Mouse (Mus musculus) liver, postnatal 0 days (tissue): Measurements from ENCODE around the gene Adrb1. TPM values are rescaled to one million over a fixed set of nuclear protein-coding genes. Genes with fewer than 3 reads are reported as not detected.

Source experiments
- ATAC-seq: fragments of 200-750 bp; cut with Nextera tagmentation; 2 replicates; pipeline ENCODE4 v1.8.0; 2017; ENCODE audit warnings: mild to moderate bottlenecking, moderate library complexity
- DNase-seq: peaks from one replicate; pipeline ENCODE4 v3.0.0-alpha.2; 2016
- H3K27ac ChIP-seq: fragments of 300-500 bp; sonication (generic); 2 replicates; pipeline ENCODE4 v1.5.1; 2014; ENCODE audit warnings: antibody characterized with exemption, moderate library complexity, mild to moderate bottlenecking, low read depth
- H3K27me3 ChIP-seq: fragments of 300-500 bp; sonication (generic); 2 replicates; pipeline ENCODE4 v1.6.1; 2014; ENCODE audit warnings: low read length, control low read depth, mixed read lengths; ENCODE audit not compliant: insufficient read depth
- H3K36me3 ChIP-seq: fragments of 300-500 bp; sonication (generic); replicated peaks from 2 replicates; pipeline ENCODE4 v1.6.1; 2014; ENCODE audit warnings: mild to moderate bottlenecking, control low read depth, low read length, moderate library complexity, mixed read lengths; ENCODE audit not compliant: insufficient read depth
- H3K4me1 ChIP-seq: fragments of 300-500 bp; sonication (generic); 2 replicates; pipeline ENCODE4 v1.6.1; 2014; ENCODE audit warnings: antibody characterized with exemption, mild to moderate bottlenecking, control low read depth; ENCODE audit not compliant: insufficient read depth
- H3K4me2 ChIP-seq: fragments of 300-500 bp; sonication (generic); 2 replicates; pipeline ENCODE4 v1.6.1; 2014; ENCODE audit warnings: low read depth, mild to moderate bottlenecking, low read length, moderate library complexity, mixed read lengths
- H3K4me3 ChIP-seq: fragments of 300-500 bp; sonication (generic); 2 replicates; pipeline ENCODE4 v1.5.1; 2014; ENCODE audit warnings: low read depth, low read length
- H3K9ac ChIP-seq: fragments of 300-500 bp; sonication (generic); replicated peaks from 2 replicates; pipeline ENCODE4 v1.6.1; 2014; ENCODE audit warnings: mild to moderate bottlenecking, moderate library complexity
- H3K9me3 ChIP-seq: fragments of 300-500 bp; sonication (generic); 2 replicates; pipeline ENCODE4 v1.6.1; 2016; ENCODE audit warnings: mild to moderate bottlenecking, control low read depth, low read length, mixed read lengths
- CTCF ChIP-seq: sonication (generic); IDR thresholded peaks from 2 replicates; pipeline ENCODE4 v1.5.1; 2016; ENCODE audit warnings: antibody characterized with exemption, low read depth
- EP300 ChIP-seq: IDR thresholded peaks from 2 replicates; pipeline ENCODE4 v1.6.1; 2016; ENCODE audit warnings: antibody characterized with exemption, low read depth, mild to moderate bottlenecking
- WGBS: fragments of 180-500 bp; shearing (Covaris S2); extraction: QIAGEN DNeasy Blood & Tissue Kit; methylation state at CpG from one replicate; pipeline ENCODE4 v1.1.7; 2014; ENCODE audit not compliant: insufficient replicate concordance; 5-methylcytosine and 5-hydroxymethylcytosine counted together
- polyA plus RNA-seq: library from polyadenylated mRNA; unstranded; fragments of >200 nt; fragmentation: Nextera tagmentation; extraction: Ambion mirVana; gene quantifications from 2 replicates; pipeline ENCODE4 v1.2.1, GENCODE M21; 2015

Gene Adrb1
- polyA plus RNA-seq, 1 experiment from 2014 or later = 0.63 TPM

DNA sequence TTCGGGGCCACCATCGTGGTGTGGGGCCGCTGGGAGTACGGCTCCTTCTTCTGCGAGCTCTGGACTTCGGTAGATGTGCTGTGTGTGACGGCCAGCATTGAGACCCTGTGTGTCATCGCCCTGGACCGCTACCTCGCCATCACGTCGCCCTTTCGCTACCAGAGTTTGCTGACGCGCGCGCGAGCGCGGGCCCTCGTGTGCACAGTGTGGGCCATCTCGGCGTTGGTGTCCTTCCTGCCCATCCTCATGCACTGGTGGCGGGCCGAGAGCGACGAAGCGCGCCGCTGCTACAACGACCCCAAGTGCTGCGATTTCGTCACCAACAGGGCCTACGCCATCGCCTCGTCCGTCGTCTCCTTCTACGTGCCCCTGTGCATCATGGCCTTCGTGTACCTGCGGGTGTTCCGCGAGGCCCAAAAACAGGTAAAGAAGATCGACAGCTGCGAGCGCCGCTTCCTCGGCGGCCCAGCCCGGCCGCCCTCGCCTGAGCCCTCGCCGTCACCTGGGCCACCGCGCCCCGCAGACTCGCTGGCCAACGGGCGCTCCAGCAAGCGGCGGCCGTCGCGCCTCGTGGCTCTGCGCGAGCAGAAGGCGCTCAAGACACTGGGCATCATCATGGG, 822 bp downstream of the Adrb1 start:
- peak overlapping the region; percentile 49 for H3K4me3 ChIP-seq
- H3K4me2 ChIP-seq = peak overlapping the region; percentile 66
- H3K27me3 ChIP-seq = peaks cover 75% of the 10 kb centered on the region
- peak overlapping the region; percentile 31 for H3K9ac ChIP-seq
- H3K9me3 ChIP-seq = no peaks in the 10 kb centered on the region
- no peak overlapping the region for H3K27ac ChIP-seq
- no peak for TF ChIP-seq EP300
- TF ChIP-seq CTCF = no peak
- H3K36me3 ChIP-seq = no peaks in the 10 kb centered on the region
- H3K4me1 ChIP-seq = peaks cover 12% of the 10 kb centered on the region
- WGBS = 3% methylated on average over 69 of the region's 69 CpGs
- DNase-seq (no peak), ATAC-seq (peak; percentile 30; the same call in 1 of the 2 replicates)

DNA sequence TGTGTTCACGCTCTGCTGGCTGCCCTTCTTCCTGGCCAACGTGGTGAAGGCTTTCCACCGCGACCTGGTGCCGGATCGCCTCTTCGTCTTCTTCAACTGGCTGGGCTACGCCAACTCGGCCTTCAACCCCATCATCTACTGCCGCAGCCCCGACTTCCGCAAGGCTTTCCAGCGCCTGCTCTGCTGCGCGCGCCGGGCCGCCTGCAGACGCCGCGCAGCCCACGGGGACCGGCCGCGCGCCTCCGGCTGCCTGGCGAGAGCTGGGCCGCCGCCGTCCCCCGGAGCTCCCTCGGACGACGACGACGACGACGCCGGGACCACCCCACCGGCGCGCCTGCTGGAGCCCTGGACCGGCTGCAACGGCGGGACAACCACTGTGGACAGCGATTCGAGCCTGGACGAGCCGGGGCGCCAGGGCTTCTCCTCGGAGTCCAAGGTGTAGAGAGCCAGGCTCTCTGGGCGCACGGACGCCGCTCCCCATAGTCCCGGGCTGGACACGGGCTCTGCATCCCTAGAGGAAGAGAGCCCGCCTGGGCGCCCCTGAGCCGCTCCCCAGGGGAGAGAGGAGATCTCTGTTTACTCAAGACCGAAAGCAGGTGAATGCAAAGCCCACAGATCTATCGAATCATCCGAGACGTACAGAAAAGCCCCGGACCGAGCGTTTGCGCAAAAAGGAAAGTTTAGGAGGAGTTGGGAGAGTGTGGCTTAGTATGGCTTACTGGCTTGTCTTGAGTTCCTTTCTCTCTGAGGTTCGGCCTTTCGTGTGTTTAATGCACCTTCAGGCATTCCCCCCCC, 1.5 kb downstream of the Adrb1 start:
- peak overlapping the region; percentile 66 for H3K4me2 ChIP-seq
- peak overlapping the region; percentile 31 for H3K9ac ChIP-seq
- peaks cover 71% of the 10 kb centered on the region for H3K27me3 ChIP-seq
- peak overlapping the region; percentile 49 for H3K4me3 ChIP-seq
- TF ChIP-seq EP300 (no peak), CTCF (no peak)
- H3K36me3 ChIP-seq = no peaks in the 10 kb centered on the region
- H3K9me3 ChIP-seq = no peaks in the 10 kb centered on the region
- H3K27ac ChIP-seq = no peak overlapping the region
- DNase-seq (peak; percentile 64), ATAC-seq (peak; percentile 38)
- H3K4me1 ChIP-seq = peaks cover 12% of the 10 kb centered on the region
- 2% methylated on average over 71 of the region's 71 CpGs for WGBS

DNA sequence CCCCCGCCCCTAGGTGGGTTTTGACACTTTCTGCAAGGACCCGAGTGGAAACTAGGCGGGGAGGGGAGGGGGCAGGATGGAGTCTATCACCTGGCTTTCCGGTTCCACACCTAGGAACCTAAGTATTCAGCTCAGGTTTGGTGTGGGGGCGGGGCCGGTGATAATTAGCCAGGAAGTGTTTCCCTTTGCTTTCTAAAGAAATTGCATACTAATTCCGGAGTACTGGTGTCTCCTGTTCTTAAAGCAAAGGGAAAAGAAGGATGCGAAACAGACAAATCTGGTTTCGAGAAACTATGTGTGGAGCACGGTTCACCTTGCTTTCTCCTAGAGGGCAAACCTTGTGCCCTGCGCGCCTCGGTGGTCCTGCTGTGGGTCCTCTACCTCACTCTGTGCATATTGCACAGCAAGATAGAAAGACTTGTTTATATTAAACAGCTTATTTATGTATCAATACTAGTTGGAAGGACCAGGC, 2.2 kb downstream of the Adrb1 start:
- 6% methylated on average over 12 of the region's 13 CpGs for WGBS
- ATAC-seq = no peak
- peak overlapping the region; percentile 49 for H3K4me3 ChIP-seq

DNA sequence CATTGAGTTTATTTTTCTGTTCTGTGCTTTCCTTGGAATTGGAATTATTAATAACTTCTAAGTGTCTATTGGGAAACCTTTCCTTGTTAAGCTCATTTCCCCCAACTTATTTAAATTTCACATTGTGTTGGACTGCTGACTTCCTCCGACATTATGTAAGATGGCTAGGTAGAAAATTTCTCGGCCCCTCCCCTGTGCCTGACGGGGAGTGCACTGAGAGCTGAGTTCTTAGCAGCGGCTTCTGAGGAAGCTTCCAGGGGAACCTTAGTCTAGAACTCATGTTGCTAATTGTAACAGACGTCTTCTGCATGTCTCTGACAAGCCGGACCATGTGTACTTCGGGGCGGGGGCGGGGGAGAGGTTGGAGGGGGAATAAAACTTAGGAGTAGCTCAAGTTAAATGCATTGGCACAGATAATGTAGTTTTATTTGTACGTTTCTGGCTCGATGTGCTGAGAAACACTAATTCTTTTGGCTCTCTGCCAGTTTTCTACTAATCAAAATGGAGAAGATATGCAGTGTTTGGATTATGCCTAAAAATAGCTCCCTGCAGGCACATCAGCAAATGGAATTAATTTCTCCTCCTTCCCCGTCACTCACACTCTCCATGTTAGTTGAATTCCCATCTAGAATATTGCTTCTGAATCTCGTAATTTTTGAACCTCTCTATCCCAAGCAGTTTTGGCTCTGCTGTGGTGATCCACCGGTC, 5.3 kb downstream of the Adrb1 start:
- no peak overlapping the region for H3K9ac ChIP-seq
- no peaks in the 10 kb centered on the region for H3K36me3 ChIP-seq
- ATAC-seq = no peak
- no peak for TF ChIP-seq CTCF
- no peak for TF ChIP-seq EP300
- no peak for DNase-seq
- H3K4me1 ChIP-seq = peaks cover 9% of the 10 kb centered on the region
- 56% methylated on average over 14 of the region's 14 CpGs for WGBS
- no peak overlapping the region for H3K27ac ChIP-seq
- no peaks in the 10 kb centered on the region for H3K9me3 ChIP-seq
- H3K4me3 ChIP-seq = no peak overlapping the region
- peaks cover 42% of the 10 kb centered on the region for H3K27me3 ChIP-seq
- no peak overlapping the region for H3K4me2 ChIP-seq

More for the DNA sequence above, 2.2 kb downstream of the Adrb1 start:
- no peak for DNase-seq
- peaks cover 12% of the 10 kb centered on the region for H3K4me1 ChIP-seq
- H3K9ac ChIP-seq = no peak overlapping the region
- no peaks in the 10 kb centered on the region for H3K9me3 ChIP-seq
- H3K4me2 ChIP-seq = peak overlapping the region; percentile 66
- TF ChIP-seq CTCF (no peak), EP300 (no peak)
- H3K36me3 ChIP-seq = no peaks in the 10 kb centered on the region
- H3K27ac ChIP-seq = no peak overlapping the region
- peaks cover 69% of the 10 kb centered on the region for H3K27me3 ChIP-seq

DNA sequence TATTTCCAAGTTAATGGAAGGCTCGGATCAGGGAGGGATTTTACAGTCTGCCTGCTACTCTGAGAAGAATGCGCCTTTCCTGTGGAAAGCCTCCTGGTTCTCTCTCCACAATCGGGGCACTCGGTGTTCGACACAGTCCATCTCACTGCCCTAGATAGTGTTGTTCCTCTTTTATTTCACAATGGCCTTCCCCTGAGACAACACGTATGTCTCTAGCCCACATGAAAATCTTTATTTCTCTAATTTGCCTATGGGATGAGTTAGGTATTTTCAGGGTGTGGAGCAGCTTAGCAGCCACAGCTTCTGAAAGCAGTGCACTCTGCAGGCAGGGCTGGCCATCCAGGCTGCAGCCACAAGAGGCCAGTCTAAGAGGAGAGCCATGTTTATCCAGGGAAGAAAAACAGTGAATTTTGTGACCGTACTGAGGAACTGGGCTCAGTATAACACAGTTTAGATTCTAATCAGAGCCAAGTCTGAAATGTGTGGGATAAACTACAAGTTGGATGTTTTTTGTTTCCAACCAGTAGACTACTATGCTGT, 12.1 kb downstream of the Adrb1 start:
- Histone ChIP-seq H3K27ac (no peak overlapping the region), H3K27me3 (0 out of 2 replicates have a peak, but pooled peaks cover 2% of the 10 kb centered on the region), H3K36me3 (no peaks in the 10 kb centered on the region), H3K4me2 (no peak overlapping the region), H3K9ac (no peak overlapping the region), H3K9me3 (no peaks in the 10 kb centered on the region), H3K4me1 (no peaks in the 10 kb centered on the region), H3K4me3 (no peak overlapping the region)
- TF ChIP-seq EP300 = no peak
- TF ChIP-seq CTCF = 0 out of 2 replicates have a peak, but pooled peaks have one; percentile 8
- DNase-seq (no peak), ATAC-seq (no peak)
- 50% methylated on average over 7 of the region's 7 CpGs for WGBS

DNA sequence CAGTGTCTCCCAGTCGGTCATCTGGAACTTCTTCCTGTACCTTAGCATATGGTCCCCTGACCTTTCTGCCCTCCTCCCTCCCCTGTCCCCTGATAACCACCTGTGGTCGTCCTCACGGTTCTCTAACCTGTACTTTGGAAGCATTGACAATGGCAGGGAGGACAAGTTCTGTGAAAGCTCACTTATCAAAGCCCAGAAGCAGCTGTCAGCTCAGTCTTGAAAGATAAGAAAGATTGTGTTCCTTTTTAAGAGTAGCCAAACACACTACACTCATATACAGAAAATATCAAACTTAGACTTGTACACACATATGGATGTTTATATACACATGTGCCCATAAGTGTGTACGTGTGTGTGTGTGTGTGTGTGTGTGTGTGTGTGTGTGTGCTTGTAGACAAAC, 13.7 kb downstream of the Adrb1 start:
- Histone ChIP-seq H3K4me1 (no peaks in the 10 kb centered on the region), H3K27ac (no peak overlapping the region), H3K36me3 (no peaks in the 10 kb centered on the region), H3K9me3 (no peaks in the 10 kb centered on the region), H3K4me2 (no peak overlapping the region), H3K4me3 (no peak overlapping the region), H3K9ac (no peak overlapping the region), H3K27me3 (0 out of 2 replicates have a peak, but pooled peaks cover 2% of the 10 kb centered on the region)
- TF ChIP-seq EP300 (no peak), CTCF (no peak)
- DNase-seq (no peak), ATAC-seq (no peak)
- WGBS = 34% methylated on average over 4 of the region's 4 CpGs
